Mouse (Mus musculus): Measurements from ENCODE around the gene Irf1.

The Irf1 gene

DNA sequence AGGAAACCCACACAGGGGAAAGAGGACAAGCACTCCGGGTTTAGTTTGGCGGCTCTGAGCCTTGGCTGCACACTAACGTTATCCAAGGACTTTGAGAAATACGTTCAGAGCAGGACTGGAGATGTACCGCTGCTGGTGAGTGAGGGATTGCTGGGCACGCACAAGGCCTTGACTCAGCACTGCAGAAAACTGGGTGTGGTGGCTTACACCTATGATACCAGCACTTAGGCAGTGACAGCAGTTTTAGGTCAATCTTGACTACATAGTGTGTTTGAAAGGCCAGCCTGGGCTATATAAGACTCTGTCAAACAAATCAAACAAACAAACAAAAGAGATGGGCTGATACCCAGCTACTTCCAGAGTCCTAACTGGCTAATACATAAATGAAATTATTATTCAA lies 33.7 kb downstream of the Irf1 start:
- in situ Hi-C loops (cut with MboI; ENCODE audit: low sequenced_read_pairs), result no loop called here

DNA sequence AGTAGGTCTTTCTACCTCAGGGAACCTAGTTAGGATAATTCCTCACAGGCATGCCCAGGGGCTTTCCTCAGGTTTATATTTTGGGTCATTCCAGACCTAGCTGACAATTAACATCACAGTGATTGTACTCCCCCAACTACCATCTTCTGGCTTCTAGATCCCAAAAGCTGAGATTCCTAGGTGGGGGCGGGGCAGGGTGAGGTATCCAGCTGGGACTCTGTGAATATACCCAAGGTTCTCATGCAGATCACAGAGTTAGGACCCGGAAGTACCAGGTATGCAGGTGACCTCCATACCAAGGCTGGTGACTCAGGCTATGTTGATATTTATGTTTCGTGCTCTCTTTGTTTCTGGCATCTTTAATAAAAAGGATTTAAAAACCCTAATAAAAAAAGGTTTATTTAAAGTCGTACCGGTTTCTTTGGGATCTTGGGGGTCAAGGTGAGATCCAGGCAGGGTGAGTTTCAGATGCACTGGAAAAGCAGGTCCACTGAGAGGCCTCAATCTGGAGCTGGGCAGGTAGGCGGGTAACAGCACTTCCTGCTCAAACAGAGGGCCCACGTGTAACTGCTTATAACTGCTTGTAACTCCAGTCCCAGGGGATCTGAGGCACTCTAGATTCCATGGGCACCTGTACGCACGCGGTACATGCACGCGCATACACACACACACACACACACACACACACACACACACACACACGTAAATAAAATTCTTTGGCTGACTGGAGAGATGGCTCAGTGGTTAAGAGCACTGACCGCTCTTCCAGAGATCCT lies 34.9 kb downstream of the Irf1 start:
- in situ Hi-C loops (cut with MboI; ENCODE audit: low sequenced_read_pairs), result no loop called here

DNA sequence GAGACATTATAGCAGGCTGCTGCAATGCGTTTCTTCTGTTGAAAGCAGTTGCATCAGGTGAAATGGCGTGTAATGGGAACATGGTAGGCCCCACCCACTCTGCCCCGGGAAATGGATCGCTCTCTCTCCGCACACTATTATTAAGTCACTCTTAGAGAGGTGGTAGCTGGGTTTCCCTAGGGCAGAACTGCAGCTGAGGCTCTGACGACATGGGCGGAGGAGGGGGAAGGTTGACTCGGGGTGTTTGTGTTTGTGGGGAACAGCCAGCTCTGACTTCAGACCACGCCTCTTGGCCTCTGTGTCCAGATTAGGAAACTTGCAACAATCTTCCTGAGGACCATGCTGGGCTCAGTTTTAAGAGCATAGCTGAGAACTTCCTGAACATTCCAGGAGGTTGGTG lies 36.0 kb downstream of the Irf1 start:
- in situ Hi-C loops (cut with MboI; ENCODE audit: low sequenced_read_pairs), result no loop called here

DNA sequence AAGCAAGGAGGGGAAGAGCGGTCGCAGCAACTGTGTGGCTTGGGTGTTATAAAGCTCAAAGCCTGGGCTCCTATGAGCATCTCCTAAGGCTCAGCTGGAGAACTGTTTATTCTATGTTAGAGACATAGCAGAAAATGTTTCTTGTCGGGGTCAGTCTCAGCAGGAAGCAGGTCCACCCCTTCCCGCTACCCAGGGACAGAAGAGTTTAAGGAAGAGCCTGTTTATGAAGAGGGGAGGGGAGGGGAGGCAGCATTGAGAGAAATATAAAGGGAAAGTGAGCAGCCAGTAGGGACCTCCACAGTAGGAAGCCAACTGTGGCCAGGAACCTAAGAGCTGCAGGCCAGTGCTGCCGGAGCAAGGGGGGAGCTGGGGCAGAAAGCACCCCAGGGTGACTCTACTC lies 39.5 kb downstream of the Irf1 start:
- in situ Hi-C loops (cut with MboI; ENCODE audit: low sequenced_read_pairs), result no loop called here

GRCm38 (mm10) chr11:53810156-53810555 lies 40.3 kb downstream of the Irf1 start:
- in situ Hi-C loops (cut with MboI; ENCODE audit: low sequenced_read_pairs), result no loop called here

GRCm38 (mm10) chr11:53810749-53811148 lies 40.9 kb downstream of the Irf1 start:
- in situ Hi-C loops (cut with MboI; ENCODE audit: low sequenced_read_pairs), result no loop called here

GRCm38 (mm10) chr11:53811312-53811711 lies 41.5 kb downstream of the Irf1 start:
- in situ Hi-C loops (cut with MboI; ENCODE audit: low sequenced_read_pairs), result no loop called here

GRCm38 (mm10) chr11:53813001-53813868 lies 43.4 kb downstream of the Irf1 start:
- in situ Hi-C loops (cut with MboI; ENCODE audit: low sequenced_read_pairs), result no loop called here

GRCm38 (mm10) chr11:53814810-53815209 lies 45.0 kb downstream of the Irf1 start:
- in situ Hi-C loops (cut with MboI; ENCODE audit: low sequenced_read_pairs), result no loop called here

DNA sequence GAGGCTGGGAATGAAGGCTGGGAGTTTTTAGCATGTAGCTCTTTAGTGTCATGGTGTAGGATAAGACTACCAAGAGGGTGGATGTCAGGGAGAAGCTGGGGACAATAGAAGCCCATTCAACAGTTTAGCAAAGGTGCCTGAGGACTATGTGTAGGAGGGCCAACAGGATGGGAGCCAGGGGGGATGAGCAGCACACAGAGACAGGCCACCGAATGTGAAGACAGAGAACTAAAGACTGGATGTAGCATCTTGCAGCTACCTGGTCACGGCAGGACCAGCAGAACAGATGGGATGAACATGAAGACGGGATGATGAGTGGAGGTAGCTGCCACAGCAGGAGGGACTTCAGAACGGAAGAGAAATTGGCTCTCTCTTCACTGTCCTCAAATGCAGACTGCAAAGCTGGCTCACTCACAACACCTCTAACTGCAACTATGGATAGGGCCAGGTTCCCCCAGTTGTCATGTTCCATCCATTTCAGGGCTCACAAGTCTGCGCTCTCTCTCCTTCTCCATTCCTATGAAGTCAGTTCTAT lies 47.1 kb downstream of the Irf1 start:
- in situ Hi-C loops (cut with MboI; ENCODE audit: low sequenced_read_pairs), result no loop called here

DNA sequence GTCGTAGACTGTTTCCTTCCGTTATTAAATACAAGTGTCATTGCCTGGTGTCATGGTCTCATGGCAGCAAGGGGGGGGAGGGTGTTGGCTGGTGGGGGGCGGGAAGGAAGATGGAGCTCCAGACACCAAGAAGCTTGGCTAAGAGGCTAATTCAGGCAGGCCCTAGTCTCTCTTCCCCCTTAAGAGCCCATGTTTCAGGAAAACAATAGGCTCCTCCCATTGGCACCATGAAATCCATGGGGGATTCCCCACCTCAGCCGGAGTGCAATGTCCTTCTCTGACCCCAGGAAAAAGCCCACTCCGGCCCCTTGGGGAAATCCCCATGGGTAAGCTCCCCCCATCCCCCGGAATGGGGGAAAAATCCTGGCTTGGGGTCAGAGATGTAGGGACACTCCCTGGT lies 49.0 kb downstream of the Irf1 start:
- in situ Hi-C loops (cut with MboI; ENCODE audit: low sequenced_read_pairs), result no loop called here

DNA sequence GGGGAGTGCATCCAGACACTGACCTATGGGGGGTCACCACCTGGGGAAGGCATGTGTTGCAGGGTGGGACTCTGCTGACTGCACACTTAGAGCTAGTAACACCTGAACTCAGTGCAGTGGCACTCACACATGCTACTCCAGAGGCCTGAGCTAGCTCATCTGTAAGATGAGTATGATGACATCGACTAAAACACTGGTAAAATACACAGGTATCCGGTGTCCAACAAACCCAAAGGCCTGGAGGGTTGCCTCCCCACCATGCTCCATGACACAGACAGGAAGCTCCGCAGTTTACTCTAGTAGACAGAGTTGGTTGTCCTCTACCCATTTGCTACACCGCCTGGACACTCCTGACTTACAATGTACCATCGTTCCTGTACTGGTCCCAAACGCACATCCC lies 49.7 kb downstream of the Irf1 start:
- in situ Hi-C loops (cut with MboI; ENCODE audit: low sequenced_read_pairs), result no loop called here

GRCm38 (mm10) chr11:53820516-53821170 lies 50.8 kb downstream of the Irf1 start:
- in situ Hi-C loops (cut with MboI; ENCODE audit: low sequenced_read_pairs), result no loop called here

DNA sequence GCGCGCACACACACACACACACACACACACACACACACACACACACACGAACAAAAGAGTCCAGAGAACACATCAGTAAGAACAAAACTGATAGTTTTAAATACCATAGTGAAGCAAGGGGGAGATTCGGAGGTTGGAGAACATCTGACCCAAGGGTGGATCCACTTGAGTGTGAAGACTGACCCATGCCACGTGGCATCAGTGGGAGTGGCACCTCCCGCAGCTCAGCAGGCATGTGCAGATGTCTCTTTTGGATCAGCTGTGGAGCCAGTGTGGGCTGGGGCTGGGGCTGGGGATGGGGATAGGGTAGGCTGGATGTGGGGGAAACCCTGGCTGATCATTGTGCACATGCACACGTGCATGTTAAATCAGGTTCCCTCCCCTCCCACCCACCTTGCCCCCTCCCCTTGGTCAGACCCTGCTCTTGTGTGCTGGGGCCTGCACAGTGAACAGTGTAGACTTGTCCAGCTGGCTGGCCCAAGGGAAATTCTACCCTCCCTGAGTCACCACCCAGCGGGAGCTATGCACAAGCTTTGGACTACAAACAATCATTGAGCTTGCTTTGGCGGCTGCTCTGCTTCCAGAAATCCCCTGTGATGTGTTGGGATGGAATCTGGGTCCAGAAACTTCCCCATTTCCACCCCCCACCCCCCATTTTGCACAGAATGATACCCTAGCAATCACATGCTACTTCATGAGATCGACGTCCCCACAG lies 51.6 kb downstream of the Irf1 start:
- in situ Hi-C loops (cut with MboI; ENCODE audit: low sequenced_read_pairs), result no loop called here

DNA sequence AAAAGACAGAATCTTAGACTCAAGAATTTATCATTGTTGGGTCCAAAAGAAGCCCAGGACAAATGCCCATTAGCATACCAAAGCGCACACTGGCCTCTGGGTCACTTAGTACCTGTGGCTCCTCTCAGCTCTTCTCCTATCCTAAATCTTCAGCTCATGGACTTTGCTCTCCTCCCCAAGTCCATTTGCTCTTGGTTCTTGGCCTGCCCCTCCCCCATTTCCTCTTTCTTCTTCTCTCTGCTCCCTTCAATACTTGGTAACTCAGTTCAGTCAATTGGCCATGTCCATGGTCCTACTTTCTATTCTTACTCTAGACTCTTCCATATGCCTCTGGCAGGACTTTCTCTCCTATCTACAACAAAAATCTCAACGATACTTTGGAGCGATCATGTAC lies 52.1 kb downstream of the Irf1 start:
- in situ Hi-C loops (cut with MboI; ENCODE audit: low sequenced_read_pairs), result no loop called here

GRCm38 (mm10) chr11:53825409-53825808 lies 55.6 kb downstream of the Irf1 start:
- in situ Hi-C loops (cut with MboI; ENCODE audit: low sequenced_read_pairs), result no loop called here
